In genomic region chr12:86832551-86833182, GRCm38 (mm10) we compare ENCODE assay signal across 8 mouse cellular contexts. TPM values are rescaled to one million over a fixed set of nuclear protein-coding genes. Genes with fewer than 3 reads are reported as not detected.
DNase-seq lines count a peak whose midpoint lies in the region; ATAC-seq and TF ChIP-seq lines count a peak whose summit lies in the region.

No protein-coding gene starts in this region.

- H3K4me2 ChIP-seq in heart, embryonic 15.5 days: peak overlapping the region; percentile 60
- peak overlapping the region; percentile 51 for H3K4me2 ChIP-seq in lung, embryonic 15.5 days

- H3K9me3 ChIP-seq in heart, embryonic 15.5 days (replicated peaks): no peaks in the 10 kb centered on the region
- no peaks in the 10 kb centered on the region for H3K9me3 ChIP-seq in lung, embryonic 15.5 days

- H3K36me3 ChIP-seq in heart, embryonic 15.5 days: no peaks in the 10 kb centered on the region
- no peaks in the 10 kb centered on the region for H3K36me3 ChIP-seq in lung, embryonic 15.5 days

- 38% methylated on average over 11 of the region's 11 CpGs for WGBS in heart, embryonic 15.5 days
- WGBS in lung, embryonic 15.5 days: 48% methylated on average over 11 of the region's 11 CpGs
- 84% methylated on average over 11 of the region's 11 CpGs for WGBS in cerebellum, adult 2 months

- no peak for TF ChIP-seq CTCF in cerebellum, adult 2 months (IDR thresholded peaks at IDR 0.05; ENCODE audit: borderline replicate concordance, insufficient read depth, low read depth, low read length)

- intact Hi-C loops in heart, postnatal 14 days (cut with DNase I): no loop called here

- no peaks in the 10 kb centered on the region for H3K27me3 ChIP-seq in heart, embryonic 15.5 days
- H3K27me3 ChIP-seq in lung, embryonic 15.5 days: no peaks in the 10 kb centered on the region
- H3K27me3 ChIP-seq in cerebellum, adult 2 months (ENCODE audit: control insufficient read depth, insufficient read depth, low read length): no peaks in the 10 kb centered on the region

- no peak for TF ChIP-seq POLR2A in cerebellum, adult 2 months (IDR thresholded peaks at IDR 0.05; ENCODE audit: borderline replicate concordance, insufficient read depth, low read length)

- ATAC-seq in activated CD4-positive, CD25-positive, alpha-beta regulatory T cell, adult 4 months: peak; percentile 0
- no peak for ATAC-seq in heart, embryonic 15.5 days (replicated peaks; ENCODE audit: insufficient number of reproducible peaks, insufficient read depth, low FRiP score, low read depth)
- no peak for ATAC-seq in lung, embryonic 15.5 days (ENCODE audit: borderline replicate concordance, extremely low read depth, low FRiP score, low TSS enrichment)

- peak; percentile 34 for DNase-seq in heart, adult 8-10 months (ENCODE audit: low spot score)
- no peak for DNase-seq in heart, postnatal 14 days
- no peak for DNase-seq in cerebellum, adult 2 months
- no peak for DNase-seq in left cerebral cortex, adult 11 months (ENCODE audit: low spot score)
- no peak for DNase-seq in adrenal gland, postnatal 36 days

- H3K4me3 ChIP-seq in heart, embryonic 15.5 days: peak overlapping the region; percentile 16; the same call in 1 of the 2 replicates
- H3K4me3 ChIP-seq in lung, embryonic 15.5 days: no peak overlapping the region
- no peak overlapping the region for H3K4me3 ChIP-seq in cerebellum, adult 2 months (replicated peaks; ENCODE audit: insufficient read depth, low read depth, low read length)

- peak overlapping the region; percentile 54 for H3K9ac ChIP-seq in heart, embryonic 15.5 days
- H3K9ac ChIP-seq in lung, embryonic 15.5 days: no peak overlapping the region

- peak overlapping the region; percentile 96 for H3K27ac ChIP-seq in heart, embryonic 15.5 days
- peak overlapping the region; percentile 87 for H3K27ac ChIP-seq in lung, embryonic 15.5 days
- H3K27ac ChIP-seq in cerebellum, adult 2 months (ENCODE audit: insufficient read depth, low read length): no peak overlapping the region

- H3K4me1 ChIP-seq in heart, embryonic 15.5 days (replicated peaks): peaks cover 63% of the 10 kb centered on the region
- H3K4me1 ChIP-seq in lung, embryonic 15.5 days: peaks cover 64% of the 10 kb centered on the region
- peaks cover 19% of the 10 kb centered on the region for H3K4me1 ChIP-seq in cerebellum, adult 2 months (ENCODE audit: control insufficient read depth, insufficient read depth, low read length)

RNA-seq across cellular contexts. Expression of gene Irf2bpl, which starts 51.9 kb away (rescaled TPM):
- total RNA-seq in heart, adult 8-10 months (2022): 10 to 100 TPM; 26.2 to 30.4 (median 27.8) TPM
- total RNA-seq in heart, postnatal 14 days (2021): 10 to 100 TPM; 44.7 to 51.8 TPM
- 10 to 100 TPM in 1 of 2 experiments, 1 to 10 TPM in 1; 8.6 to 13.6 TPM for polyA plus RNA-seq in activated CD4-positive, CD25-positive, alpha-beta regulatory T cell, adult 4 months (2017; shearing (Covaris generic))
- 40.1 and 41.7 TPM in 2 replicates for polyA plus RNA-seq in heart, embryonic 15.5 days (2015; fragmentation: Nextera tagmentation; extraction: Ambion mirVana)
- 49.4 and 50.0 TPM in 2 replicates for polyA plus RNA-seq in lung, embryonic 15.5 days (2015; fragmentation: Nextera tagmentation; extraction: Ambion mirVana)
- 48.6 and 53.9 TPM in 2 replicates for polyA plus RNA-seq in cerebellum, adult 2 months (2012; rRNA removed)
- total RNA-seq in adrenal gland, postnatal 36 days (2021): 10 to 100 TPM; 47.3 to 64.5 TPM
